Mouse (Mus musculus): Measurements from ENCODE around the gene Thap3. TPM values are rescaled to one million over a fixed set of nuclear protein-coding genes. Genes with fewer than 3 reads are reported as not detected.

Gene Thap3
- total RNA-seq, 4 experiments from 2014 or later: 12.4 to 15.8 (median 13.6) TPM

DNA sequence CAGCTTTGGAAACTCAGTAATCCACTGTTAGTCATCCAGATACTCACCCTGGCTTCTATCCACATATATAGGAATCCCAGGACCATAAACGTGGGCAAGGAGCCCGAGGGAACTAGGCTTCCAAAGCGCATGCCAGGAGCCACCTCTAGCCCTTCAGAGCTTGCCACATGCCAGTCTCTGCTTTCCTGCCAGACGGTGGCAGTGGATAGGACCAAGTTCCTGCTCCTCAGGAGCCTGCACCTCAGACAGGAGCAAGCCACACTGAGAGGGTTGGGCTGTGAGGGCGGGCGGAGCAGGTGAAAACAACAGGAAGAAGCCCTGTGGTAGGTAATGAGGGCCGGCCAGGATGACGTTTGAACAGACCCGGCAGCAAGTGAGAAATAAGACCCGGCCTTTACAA is 2.9 kb downstream of the Thap3 start:
- no peak for DNase-seq (ENCODE audit: low spot score)

DNA sequence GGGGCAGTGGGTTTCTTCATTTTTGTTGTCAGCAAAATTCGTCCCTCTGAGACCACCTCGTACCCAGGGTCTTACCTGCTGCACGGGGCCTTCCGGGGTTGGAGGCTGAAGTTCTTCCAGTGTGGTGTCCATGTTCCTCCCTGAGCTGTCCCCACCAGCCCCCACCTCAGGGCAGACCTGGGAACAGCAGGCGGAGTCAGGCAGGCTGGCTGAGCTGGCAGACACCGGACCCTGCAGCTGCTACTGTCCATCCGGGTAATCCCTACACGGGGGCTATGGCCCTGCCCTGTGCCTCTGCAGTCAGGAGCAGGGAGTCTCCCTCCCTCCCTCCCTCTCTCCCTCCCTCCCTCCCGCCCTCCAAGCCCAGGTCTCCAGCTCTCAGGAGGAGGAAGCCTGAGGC is 5.2 kb downstream of the Thap3 start:
- no peak for DNase-seq (ENCODE audit: low spot score)

DNA sequence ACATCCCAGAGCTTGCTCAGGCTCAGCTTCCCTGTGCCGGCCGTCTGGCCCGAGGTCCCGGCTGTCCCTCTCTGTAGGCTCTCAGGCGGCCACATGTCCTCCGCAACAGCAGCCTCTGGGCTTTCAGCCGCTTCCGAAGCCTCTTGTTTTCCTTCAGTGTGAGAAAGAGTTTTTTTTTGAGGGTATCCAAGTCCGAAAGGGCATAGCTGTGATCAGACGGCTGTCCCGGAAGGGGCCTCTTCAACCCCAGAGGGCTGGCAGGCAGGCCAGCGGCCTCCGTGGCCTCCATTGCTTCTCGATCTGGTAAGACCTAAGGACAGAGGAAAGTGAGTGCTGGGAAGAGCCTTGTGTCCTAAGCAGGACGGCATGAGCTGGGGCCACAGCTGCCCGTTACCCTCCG is 5.8 kb downstream of the Thap3 start:
- DNase-seq (ENCODE audit: low spot score): no peak

DNA sequence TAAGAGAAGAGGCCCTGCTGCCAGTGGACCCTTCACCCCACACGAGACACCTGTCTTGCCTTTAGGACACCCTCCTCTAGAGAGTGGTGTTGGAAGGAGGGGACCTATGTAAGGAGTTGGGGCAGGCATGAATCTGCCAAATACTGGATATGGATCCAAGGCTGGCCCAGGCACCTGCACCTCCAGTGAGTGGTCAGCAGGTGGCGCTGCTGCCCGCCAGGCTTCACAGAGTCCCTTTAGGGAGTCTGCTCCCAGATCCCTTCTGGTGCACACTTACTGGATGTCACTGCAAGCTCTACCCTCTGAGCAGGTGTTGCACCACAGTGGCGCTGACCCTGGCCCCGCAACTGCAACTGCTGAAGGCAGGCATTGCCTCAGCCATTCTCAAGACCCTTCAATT is 7.4 kb downstream of the Thap3 start:
- peak; percentile 81 for DNase-seq (ENCODE audit: low spot score)

DNA sequence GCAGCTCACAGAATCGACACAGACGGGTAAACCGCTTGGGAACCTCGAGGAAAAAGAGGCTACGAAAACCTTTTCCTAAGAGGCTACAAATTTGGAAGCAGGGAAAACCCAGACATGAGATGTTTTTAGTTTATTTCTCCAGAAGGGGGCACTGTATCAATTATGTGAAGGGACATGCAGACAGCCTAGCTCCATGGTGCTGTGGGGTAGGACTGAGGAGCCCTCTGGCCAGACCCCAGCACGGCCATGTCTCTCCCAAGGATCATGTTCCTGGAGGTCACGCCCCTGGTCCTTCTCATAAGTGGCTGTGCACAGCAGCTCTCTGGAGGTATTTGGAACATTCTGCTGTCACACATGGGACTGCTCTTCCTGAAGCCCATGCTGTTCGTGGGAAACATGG is 8.1 kb downstream of the Thap3 start:
- no peak for DNase-seq (ENCODE audit: low spot score)

DNA sequence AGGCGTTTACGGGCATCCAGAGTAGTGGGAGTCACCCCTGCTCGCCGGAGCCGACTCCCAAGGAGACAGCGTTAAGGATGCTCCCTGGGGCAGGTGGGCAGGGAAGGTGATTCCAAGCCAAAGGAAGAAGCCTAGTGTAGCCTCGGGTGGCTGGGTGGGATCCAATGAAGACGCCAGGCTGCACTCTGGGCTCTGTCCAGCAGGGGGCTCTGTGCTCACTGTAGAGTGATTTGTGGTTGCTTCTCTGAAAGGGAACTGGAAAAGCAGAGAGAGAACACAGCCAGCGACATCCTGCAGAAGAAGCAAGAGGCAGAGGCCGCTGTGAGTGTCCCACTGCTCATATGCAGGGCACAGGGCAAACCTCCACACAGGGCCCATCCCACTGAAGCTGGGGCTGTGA is 11.0 kb downstream of the Thap3 start:
- DNase-seq (ENCODE audit: low spot score): peak; percentile 85

DNA sequence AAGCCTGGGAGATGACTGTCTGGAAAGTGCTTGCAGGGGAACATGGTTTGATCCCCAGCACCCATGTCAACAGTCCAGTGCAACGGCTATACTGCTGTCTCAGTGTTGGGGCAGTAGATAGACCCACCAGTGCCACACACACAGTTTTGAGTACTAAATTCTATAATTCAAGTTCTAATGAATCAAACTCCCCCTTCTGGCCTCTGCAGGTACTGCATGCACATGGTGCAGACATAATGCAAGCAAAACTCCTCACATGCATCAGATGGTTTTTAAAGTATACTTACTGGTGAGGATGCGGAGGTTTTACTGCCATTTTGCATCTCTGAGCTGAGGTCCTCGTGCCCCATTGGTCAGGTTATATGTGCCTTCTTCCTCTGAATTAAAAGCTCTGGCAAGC is 13.4 kb downstream of the Thap3 start:
- DNase-seq (ENCODE audit: low spot score): no peak

DNA sequence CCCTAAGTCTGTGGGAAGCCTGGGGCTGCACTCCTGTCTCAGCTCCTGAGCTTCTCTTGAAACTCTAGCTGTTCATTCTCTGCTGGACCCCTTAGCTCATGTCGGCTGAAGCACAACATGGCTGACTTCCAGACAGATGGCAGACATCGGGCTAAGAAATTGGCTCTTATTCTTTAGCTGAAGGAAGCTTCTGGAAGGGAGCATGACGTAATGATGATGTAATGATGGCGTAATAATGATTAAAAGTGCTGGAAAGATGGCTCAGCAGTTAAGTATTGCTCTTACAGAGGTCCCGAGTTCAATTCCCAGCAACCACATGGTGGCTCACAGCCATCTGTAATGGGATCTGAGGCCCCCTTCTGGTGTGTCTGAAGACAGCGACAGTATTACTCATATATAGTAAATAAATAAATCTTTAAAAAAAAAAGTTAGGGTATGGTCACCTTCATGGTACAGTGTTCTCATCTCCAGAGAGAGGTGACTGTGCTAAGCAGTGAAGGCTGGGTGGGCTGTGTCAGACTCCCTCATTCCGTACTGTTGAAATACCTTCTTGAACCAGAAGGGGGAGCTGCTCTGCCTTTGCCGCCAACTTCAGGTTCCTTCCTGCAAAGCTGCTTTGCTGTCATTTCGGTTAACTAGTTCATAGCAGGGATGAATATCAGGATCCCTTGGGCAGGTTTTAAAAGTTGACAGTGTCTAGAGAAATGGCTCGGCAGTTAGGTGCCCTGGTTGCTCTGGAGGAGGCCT is 16.4 kb downstream of the Thap3 start:
- no peak for DNase-seq (ENCODE audit: low spot score)

DNA sequence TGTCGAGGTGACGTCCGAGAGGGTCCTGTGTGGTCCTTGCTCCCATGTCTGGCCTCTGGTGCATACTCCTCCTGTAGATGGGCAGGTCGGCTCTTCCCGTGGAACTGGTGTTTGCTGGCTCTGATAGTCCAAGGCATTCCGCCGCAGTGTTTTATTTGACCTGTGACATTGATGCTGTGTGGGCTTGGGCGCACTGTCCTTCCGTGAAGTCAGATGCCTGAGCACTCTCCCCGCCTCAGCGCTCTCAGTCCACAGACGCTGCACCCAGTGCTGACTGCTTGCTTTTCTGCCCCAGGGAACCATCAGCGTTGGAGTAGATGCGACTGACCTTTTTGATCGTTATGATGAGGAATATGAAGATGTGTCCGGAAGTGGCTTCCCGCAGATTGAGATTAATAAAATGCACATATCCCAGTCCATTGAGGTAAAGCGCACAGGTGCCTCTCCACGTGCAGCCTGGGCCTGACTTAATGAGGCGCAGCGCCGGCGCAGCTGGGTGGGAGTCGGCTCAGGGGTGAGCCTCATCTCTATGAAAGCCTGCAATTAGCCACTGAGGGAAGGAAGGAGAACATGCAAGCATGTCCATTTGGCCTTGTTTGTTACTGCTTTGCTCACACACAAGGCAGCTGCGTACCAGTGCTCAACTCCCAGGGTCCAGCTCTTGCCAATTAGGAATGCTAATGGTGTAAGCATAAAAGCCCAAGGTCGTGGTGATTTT is 20.4 kb downstream of the Thap3 start:
- no peak for DNase-seq (ENCODE audit: low spot score)

DNA sequence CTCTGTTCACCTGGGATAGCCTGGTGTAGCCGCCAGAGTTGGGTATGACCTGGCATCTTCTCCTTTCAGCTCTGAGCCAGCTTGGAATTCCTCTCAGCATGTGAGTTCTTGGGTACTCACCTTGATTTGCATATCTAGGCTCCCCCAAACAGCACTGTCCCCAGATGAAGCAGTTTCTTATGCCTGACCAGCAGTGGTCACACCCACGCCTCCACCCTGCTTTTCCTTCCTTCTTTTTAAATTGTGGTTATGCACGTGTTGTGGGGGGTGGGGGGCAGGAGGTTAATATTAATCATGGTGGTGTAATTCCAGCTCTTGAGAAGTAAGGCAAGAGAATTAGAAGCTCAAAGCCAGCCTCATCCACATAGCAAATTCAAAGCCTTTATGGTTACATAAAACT is 26.0 kb downstream of the Thap3 start:
- DNase-seq (ENCODE audit: low spot score): no peak

DNA sequence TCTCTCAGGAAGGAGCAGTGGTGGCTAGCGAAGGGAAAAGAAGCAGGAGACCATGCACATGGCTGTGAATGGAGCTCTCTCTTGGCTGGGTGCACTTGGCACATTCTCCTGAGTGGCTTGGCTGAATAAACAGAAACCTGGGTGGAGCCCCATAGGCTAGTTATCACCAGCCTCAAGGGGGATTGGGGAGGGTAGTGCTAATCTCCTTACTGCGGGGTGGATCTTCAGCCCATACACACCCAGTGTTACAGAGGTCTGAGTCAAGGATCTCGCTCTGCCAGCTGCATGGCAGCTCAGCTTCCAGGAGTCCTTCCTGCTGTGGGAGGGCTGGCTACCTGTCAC is 28.3 kb downstream of the Thap3 start:
- no peak for DNase-seq (ENCODE audit: low spot score)

DNA sequence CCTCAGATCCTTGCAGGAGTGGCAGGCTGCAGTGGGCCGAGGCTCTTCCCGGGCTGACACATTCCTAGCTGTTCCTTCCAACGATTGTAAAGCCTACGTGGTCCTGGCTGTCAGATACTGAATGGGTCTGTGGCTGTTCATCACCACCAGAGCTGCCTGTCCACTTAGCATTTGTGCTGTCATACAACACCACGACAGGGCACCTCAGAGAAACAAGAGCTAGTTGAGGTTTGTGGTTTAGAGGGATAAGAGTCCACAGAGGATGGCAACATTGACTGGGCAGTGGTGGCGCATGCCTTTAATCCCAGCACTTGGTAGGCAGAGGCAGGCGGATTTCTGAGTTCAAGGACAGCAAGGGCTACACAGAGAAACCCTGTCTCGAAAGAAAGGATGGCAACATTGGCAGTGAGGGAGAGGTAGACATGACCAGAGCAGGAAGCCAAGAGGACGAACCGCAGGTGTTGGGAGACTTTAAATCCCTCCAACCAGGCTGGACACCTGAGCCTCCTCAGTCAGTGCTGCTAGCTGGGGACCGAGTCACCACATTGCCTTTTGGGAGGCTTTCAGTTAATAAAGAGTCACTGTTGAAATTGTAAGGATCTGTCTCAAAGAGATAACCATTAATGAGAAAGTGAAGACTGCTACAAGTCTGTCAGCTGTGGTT is 28.8 kb downstream of the Thap3 start:
- DNase-seq (ENCODE audit: low spot score): no peak

DNA sequence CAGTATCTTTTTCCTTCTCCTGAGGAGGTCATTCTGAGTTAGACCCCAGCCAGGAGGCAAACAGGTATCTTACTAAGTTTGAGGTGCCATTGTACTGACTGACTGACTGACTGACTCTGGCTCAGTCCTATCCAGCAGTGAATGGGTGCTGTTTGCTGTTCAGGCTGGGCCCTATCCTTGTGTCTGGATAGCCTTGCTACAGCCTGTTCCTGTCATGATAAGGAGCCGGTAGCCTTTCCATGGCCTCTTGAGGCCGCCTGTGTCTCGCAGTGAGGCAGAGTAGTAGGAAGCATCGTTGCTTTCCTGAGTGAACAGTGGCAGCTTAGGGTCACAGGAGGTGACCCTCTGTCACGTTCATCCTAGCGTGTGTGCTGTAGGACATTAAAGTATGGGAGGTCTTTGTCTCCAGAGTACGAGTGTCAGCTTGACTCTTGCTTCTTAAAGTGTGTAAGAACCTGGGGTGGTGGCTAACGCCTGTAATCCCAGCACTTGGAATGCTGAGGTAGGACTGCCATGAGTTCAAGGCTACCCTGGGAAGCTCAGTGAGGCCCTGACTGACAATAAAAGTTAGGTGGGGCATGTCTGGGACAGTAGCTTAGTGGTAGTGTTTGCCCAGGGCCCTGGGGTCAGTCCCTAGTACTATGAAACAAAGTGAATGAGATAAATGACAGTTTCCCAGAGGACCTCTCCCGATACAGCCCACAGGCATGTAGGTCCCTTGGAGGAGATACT is 31.0 kb downstream of the Thap3 start:
- no peak for DNase-seq (ENCODE audit: low spot score)

DNA sequence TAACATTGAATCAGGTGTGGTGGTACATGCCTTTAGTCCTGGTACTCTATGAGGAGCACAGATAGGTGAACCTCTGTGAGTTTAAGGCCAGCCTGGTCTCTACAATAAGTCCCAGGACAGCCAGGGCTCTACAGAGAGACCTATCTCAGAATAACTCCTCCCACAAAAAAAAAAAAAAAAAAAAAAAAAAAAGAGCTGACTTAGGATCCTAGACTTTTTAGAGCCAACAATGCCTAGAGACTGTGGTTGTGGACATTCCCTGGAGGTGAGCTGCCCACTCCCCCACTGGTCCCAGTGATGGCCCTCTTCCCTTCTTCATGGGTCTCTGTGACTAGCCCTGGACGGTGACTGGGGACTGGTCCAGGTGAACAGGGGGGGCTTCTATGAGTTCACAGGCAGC is 33.0 kb downstream of the Thap3 start:
- no peak for DNase-seq (ENCODE audit: low spot score)

DNA sequence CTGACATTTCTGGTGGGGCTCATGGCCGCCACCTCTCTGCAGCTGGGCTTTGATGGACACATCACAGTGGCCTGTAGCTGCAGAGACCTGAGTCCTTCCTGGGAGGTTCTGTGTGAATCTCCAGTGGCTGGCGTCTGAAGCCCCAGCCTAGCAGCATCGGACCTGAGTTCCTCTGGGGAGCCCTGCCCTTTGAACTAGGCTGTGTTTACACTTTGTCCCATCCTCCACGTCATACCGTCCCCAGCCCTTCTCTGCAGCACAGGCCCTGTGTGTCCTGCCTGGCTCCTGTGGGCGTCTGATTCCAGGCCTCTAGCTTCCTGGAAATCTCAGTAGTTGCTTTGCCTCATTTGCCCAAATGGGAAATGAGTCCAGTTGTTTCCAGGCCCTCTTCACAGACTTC is 35.6 kb downstream of the Thap3 start:
- no peak for DNase-seq (ENCODE audit: low spot score)

DNA sequence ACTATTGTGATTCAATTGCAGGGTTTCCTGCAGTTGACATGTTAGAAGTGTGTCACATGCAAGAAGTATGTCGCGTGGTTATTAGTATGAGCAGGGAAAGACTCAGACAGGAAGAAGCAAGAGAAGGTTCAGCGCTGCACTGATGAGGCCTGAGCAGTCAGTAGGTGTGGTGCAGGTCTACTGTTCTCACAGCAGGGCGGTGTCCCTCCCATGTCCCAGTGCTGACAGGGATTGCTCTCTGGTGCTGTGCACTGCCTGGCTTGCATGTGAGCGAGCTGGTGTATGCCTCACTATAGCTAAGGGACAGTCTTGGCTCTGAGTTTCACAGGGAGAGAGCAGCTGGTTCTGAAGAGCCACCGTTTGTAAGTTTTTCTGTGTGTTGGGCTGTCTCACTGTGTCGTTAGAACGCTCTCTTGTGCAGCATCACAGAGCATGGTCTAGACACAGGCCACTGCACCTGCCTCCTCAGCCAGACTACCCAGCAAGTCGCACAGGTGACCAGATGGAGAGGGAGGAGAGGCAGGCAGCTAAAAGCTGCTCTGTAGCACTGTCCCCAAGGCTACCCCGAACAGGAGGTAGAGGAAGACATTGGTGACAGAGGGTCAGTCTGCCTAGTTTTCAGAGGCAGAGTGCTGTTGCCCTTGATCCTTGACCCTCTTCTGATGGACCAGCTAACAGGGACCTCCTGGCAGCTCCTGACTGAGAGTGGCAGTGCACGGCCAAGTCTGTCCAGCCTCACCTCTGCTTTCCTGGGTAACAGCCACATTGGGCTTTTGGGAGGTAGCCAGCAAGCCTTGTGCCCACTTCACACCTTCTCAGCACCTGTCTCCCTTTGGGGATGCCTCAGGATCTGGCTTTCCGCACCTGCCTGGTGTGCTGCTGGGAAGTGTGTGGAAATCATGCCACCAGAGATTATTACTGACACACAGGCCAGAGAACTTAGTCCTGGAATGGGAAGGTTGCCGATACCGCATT is 40.0 kb downstream of the Thap3 start:
- no peak for DNase-seq (ENCODE audit: low spot score)

DNA sequence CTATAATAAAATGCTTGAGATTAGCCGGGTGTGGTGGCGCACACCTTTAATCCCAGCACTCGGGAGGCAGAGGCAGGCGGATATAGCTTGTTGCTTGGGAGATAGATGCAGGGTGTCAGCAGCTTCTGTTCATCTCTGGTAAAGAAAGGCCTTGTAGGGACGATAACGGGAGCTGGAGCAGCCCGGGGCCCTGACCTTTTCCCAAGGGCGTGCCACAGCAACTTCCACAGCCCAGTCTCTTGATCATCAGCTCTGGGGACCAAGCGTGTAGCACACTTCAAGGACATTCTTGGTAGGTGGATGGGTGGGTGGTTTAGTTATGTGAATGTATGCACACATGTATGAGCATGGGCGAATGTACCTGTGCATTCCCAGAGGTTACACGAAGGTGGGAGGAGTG is 42.6 kb downstream of the Thap3 start:
- DNase-seq (ENCODE audit: low spot score): no peak

DNA sequence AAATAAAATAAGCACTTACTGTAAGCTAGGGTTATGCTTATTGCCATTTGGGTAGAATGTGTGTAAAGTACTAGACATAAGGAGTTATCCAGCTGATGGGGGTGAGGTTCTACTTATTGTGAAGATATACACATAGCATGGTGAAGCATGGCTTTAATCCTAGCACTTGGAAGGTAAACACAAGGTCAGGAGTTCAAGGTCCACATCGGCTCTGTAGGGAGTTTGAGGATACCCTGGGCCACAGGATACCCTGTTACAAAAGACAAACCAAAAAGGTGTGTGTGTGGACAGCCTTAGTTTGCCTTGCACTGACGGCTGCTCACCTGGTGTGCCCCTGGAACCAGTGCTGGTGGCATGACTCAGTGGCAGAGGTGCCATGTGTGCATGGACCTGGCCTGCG is 50.7 kb downstream of the Thap3 start:
- DNase-seq (ENCODE audit: low spot score): no peak

DNA sequence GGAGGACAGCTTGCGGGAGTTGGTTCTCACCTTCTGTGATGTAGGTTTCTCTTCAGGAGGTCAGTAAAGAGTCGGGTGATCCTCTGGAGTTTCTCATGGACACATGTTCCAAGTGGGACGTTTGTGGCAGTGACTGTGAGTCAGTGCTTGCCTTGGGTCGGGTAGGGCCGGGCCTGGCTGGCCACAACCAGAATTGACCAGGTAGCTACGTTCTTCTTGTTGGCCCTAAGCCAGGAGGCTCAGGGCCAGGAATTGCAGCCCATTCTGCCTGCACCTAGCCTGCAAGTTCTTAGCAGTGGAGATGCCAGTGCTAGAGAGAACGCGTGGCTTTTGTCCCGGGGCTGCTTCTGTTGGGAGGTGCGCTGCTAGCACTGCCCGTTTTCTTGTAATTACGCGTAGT is 51.4 kb downstream of the Thap3 start:
- no peak for DNase-seq (ENCODE audit: low spot score)

DNA sequence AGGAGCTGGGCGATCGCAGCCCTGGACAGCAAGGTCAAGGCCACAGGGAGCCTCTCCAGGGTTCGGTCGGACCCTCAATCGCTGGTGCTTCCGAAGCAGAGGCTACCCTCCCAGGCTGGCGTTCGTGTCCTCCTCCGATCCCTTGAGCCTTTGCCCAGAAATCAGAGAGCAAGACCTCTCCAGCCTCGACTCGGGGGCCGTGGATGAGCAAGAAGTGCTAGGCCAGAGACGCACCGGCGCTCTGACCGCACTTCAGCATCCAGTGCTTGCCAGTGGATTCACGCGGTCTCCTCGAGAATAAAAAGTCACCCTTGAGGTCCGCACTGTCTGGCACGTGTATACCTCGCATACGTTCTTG is 54.6 kb downstream of the Thap3 start:
- DNase-seq (ENCODE audit: low spot score): no peak

DNA sequence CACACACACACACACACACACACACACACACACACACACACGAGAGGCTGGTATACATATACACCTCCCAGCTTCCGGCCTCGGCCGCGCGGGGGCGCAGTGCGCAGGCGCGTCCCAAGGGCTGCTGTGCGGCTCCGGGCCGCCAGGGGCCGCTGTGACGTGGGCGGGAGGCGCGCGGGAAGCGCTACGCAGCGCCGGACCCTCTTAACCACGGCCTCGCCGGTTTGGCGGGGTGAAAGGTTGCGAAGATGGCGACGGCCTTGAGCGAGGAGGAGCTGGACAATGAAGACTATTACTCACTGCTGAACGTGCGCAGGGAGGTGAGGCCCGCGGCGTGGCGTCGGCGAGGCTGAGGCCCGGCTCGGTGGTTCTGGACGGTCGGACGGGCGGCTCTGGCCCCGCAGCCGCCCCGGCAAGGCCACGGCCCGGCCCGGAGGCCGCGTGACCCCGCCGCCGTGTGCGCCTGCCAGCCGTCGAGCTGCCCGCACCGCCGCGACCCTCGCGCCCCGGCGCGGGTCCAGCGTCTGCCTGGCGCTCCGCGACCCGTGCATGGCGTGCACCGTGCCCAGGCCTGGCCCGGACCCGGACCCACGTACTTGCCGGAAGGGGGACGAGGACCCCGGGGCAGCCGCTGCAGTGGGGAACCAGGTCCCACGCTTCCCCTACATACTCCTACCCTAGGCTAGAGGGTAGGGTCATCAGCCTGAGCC is 55.1 kb downstream of the Thap3 start, which contains the start of gene Dnajc11:
Gene Dnajc11 (plus strand): TSS at position 187 of the 710 bp plus-strand sequence.
- DNase-seq (ENCODE audit: low spot score): peak; percentile 89
